Mouse (Mus musculus): ENCODE data around the gene Ppp2r5c. TPM values are rescaled to one million over a fixed set of nuclear protein-coding genes. Genes with fewer than 3 reads are reported as not detected.
A peak's percentile ranks its signal among the peaks of the same experiment; 100 is the strongest.

The Ppp2r5c gene
- polyA plus RNA-seq, 1 experiment from 2014 or later = 59.4 TPM

GRCm38 (mm10) chr12:110508680-110509079, 61.8 kb downstream of the Ppp2r5c start:
- WGBS (ENCODE audit: insufficient replicate concordance) = 46% methylated on average over 5 of the region's 5 CpGs

GRCm38 (mm10) chr12:110510171-110510871, 63.4 kb downstream of the Ppp2r5c start:
- Histone ChIP-seq H3K27ac (ENCODE audit: low read length) (no peak overlapping the region), H3K36me3 (ENCODE audit: control insufficient read depth, insufficient read depth) (no peaks in the 10 kb centered on the region), H3K4me3 (ENCODE audit: low read depth, low read length) (no peak overlapping the region), H3K27me3 (ENCODE audit: control insufficient read depth, insufficient read depth, low read depth, low read length) (no peaks in the 10 kb centered on the region), H3K4me1 (ENCODE audit: control insufficient read depth, low read depth, low read length) (peaks cover 16% of the 10 kb centered on the region), H3K9ac (ENCODE audit: low read depth, low read length) (no peak overlapping the region), H3K9me3 (replicated peaks; ENCODE audit: control insufficient read depth, low read length) (no peaks in the 10 kb centered on the region), H3K4me2 (ENCODE audit: low read depth, low read length) (no peak overlapping the region)
- 66% methylated on average over 9 of the region's 9 CpGs for WGBS (ENCODE audit: insufficient replicate concordance)
- ATAC-seq (ENCODE audit: low read depth) = no peak

More at GRCm38 (mm10) chr12:110508680-110509079, 61.8 kb downstream of the Ppp2r5c start:
- Histone ChIP-seq H3K4me3 (ENCODE audit: low read depth, low read length) (no peak overlapping the region), H3K27me3 (ENCODE audit: control insufficient read depth, insufficient read depth, low read depth, low read length) (no peaks in the 10 kb centered on the region), H3K4me2 (ENCODE audit: low read depth, low read length) (no peak overlapping the region), H3K4me1 (ENCODE audit: control insufficient read depth, low read depth, low read length) (peaks cover 23% of the 10 kb centered on the region), H3K27ac (ENCODE audit: low read length) (no peak overlapping the region), H3K9ac (ENCODE audit: low read depth, low read length) (no peak overlapping the region), H3K9me3 (replicated peaks; ENCODE audit: control insufficient read depth, low read length) (no peaks in the 10 kb centered on the region), H3K36me3 (ENCODE audit: control insufficient read depth, insufficient read depth) (no peaks in the 10 kb centered on the region)
- ATAC-seq (ENCODE audit: low read depth) = no peak

GRCm38 (mm10) chr12:110511201-110511600, 64.3 kb downstream of the Ppp2r5c start:
- no peak for ATAC-seq (ENCODE audit: low read depth)
- no peak overlapping the region for H3K9ac ChIP-seq (ENCODE audit: low read depth, low read length)
- H3K4me3 ChIP-seq (ENCODE audit: low read depth, low read length) = no peak overlapping the region
- no peak overlapping the region for H3K27ac ChIP-seq (ENCODE audit: low read length)
- H3K36me3 ChIP-seq (ENCODE audit: control insufficient read depth, insufficient read depth) = no peaks in the 10 kb centered on the region
- H3K9me3 ChIP-seq (replicated peaks; ENCODE audit: control insufficient read depth, low read length) = no peaks in the 10 kb centered on the region
- WGBS (ENCODE audit: insufficient replicate concordance) = 84% methylated on average over 12 of the region's 12 CpGs
- no peak overlapping the region for H3K4me2 ChIP-seq (ENCODE audit: low read depth, low read length)
- H3K27me3 ChIP-seq (ENCODE audit: control insufficient read depth, insufficient read depth, low read depth, low read length) = no peaks in the 10 kb centered on the region
- peaks cover 16% of the 10 kb centered on the region for H3K4me1 ChIP-seq (ENCODE audit: control insufficient read depth, low read depth, low read length)

- no peak overlapping the region for H3K27ac ChIP-seq (ENCODE audit: low read length)
- H3K4me3 ChIP-seq (ENCODE audit: low read depth, low read length) = no peak overlapping the region
- H3K27me3 ChIP-seq (ENCODE audit: control insufficient read depth, insufficient read depth, low read depth, low read length) = no peaks in the 10 kb centered on the region
- no peaks in the 10 kb centered on the region for H3K36me3 ChIP-seq (ENCODE audit: control insufficient read depth, insufficient read depth)
- no peaks in the 10 kb centered on the region for H3K9me3 ChIP-seq (replicated peaks; ENCODE audit: control insufficient read depth, low read length)
- H3K9ac ChIP-seq (ENCODE audit: low read depth, low read length) = no peak overlapping the region
- no peak for ATAC-seq (ENCODE audit: low read depth)
- H3K4me1 ChIP-seq (ENCODE audit: control insufficient read depth, low read depth, low read length) = peaks cover 16% of the 10 kb centered on the region
- no peak overlapping the region for H3K4me2 ChIP-seq (ENCODE audit: low read depth, low read length)
- 65% methylated on average over 9 of the region's 9 CpGs for WGBS (ENCODE audit: insufficient replicate concordance)
Measured at GRCm38 (mm10) chr12:110511856-110512433, 65.0 kb downstream of the Ppp2r5c start.

- no peaks in the 10 kb centered on the region for H3K36me3 ChIP-seq (ENCODE audit: control insufficient read depth, insufficient read depth)
- H3K4me1 ChIP-seq (ENCODE audit: control insufficient read depth, low read depth, low read length) = peaks cover 16% of the 10 kb centered on the region
- ATAC-seq (ENCODE audit: low read depth) = peak; percentile 56
- no peaks in the 10 kb centered on the region for H3K9me3 ChIP-seq (replicated peaks; ENCODE audit: control insufficient read depth, low read length)
- 53% methylated on average over 7 of the region's 7 CpGs for WGBS (ENCODE audit: insufficient replicate concordance)
- no peak overlapping the region for H3K4me3 ChIP-seq (ENCODE audit: low read depth, low read length)
- H3K9ac ChIP-seq (ENCODE audit: low read depth, low read length) = no peak overlapping the region
- no peaks in the 10 kb centered on the region for H3K27me3 ChIP-seq (ENCODE audit: control insufficient read depth, insufficient read depth, low read depth, low read length)
- H3K4me2 ChIP-seq (ENCODE audit: low read depth, low read length) = 0 out of 2 replicates have a peak overlapping the region, but pooled peaks have one; percentile 3
- H3K27ac ChIP-seq (ENCODE audit: low read length) = no peak overlapping the region
Measured at GRCm38 (mm10) chr12:110512884-110513283, 66.0 kb downstream of the Ppp2r5c start.

- WGBS (ENCODE audit: insufficient replicate concordance) = 81% methylated on average over 8 of the region's 8 CpGs
- H3K36me3 ChIP-seq (ENCODE audit: control insufficient read depth, insufficient read depth) = no peaks in the 10 kb centered on the region
- H3K4me1 ChIP-seq (ENCODE audit: control insufficient read depth, low read depth, low read length) = peaks cover 10% of the 10 kb centered on the region
- no peaks in the 10 kb centered on the region for H3K9me3 ChIP-seq (replicated peaks; ENCODE audit: control insufficient read depth, low read length)
- no peak overlapping the region for H3K9ac ChIP-seq (ENCODE audit: low read depth, low read length)
- no peaks in the 10 kb centered on the region for H3K27me3 ChIP-seq (ENCODE audit: control insufficient read depth, insufficient read depth, low read depth, low read length)
- no peak overlapping the region for H3K4me2 ChIP-seq (ENCODE audit: low read depth, low read length)
- H3K27ac ChIP-seq (ENCODE audit: low read length) = no peak overlapping the region
- H3K4me3 ChIP-seq (ENCODE audit: low read depth, low read length) = no peak overlapping the region
- no peak for ATAC-seq (ENCODE audit: low read depth)
Measured at GRCm38 (mm10) chr12:110515676-110516075, 68.8 kb downstream of the Ppp2r5c start.

- Histone ChIP-seq H3K4me1 (ENCODE audit: control insufficient read depth, low read depth, low read length) (no peaks in the 10 kb centered on the region), H3K9me3 (replicated peaks; ENCODE audit: control insufficient read depth, low read length) (no peaks in the 10 kb centered on the region), H3K27me3 (ENCODE audit: control insufficient read depth, insufficient read depth, low read depth, low read length) (no peaks in the 10 kb centered on the region), H3K27ac (ENCODE audit: low read length) (no peak overlapping the region), H3K36me3 (ENCODE audit: control insufficient read depth, insufficient read depth) (peaks cover 9% of the 10 kb centered on the region), H3K4me3 (ENCODE audit: low read depth, low read length) (no peak overlapping the region), H3K4me2 (ENCODE audit: low read depth, low read length) (no peak overlapping the region), H3K9ac (ENCODE audit: low read depth, low read length) (no peak overlapping the region)
- WGBS (ENCODE audit: insufficient replicate concordance) = 66% methylated on average over 15 of the region's 15 CpGs
- ATAC-seq (ENCODE audit: low read depth) = no peak
Measured at GRCm38 (mm10) chr12:110520236-110520987, 73.5 kb downstream of the Ppp2r5c start.

GRCm38 (mm10) chr12:110523526-110523925, 76.6 kb downstream of the Ppp2r5c start:
- no peak for ATAC-seq (ENCODE audit: low read depth)

GRCm38 (mm10) chr12:110532711-110533110, 85.8 kb downstream of the Ppp2r5c start:
- WGBS (ENCODE audit: insufficient replicate concordance) = 84% methylated on average over 6 of the region's 6 CpGs
- Histone ChIP-seq H3K36me3 (ENCODE audit: control insufficient read depth, insufficient read depth) (no peaks in the 10 kb centered on the region; the same call in 1 of the 2 replicates), H3K4me1 (ENCODE audit: control insufficient read depth, low read depth, low read length) (no peaks in the 10 kb centered on the region), H3K27ac (ENCODE audit: low read length) (no peak overlapping the region), H3K4me3 (ENCODE audit: low read depth, low read length) (no peak overlapping the region), H3K4me2 (ENCODE audit: low read depth, low read length) (no peak overlapping the region), H3K27me3 (ENCODE audit: control insufficient read depth, insufficient read depth, low read depth, low read length) (no peaks in the 10 kb centered on the region), H3K9ac (ENCODE audit: low read depth, low read length) (no peak overlapping the region), H3K9me3 (replicated peaks; ENCODE audit: control insufficient read depth, low read length) (no peaks in the 10 kb centered on the region)
- no peak for ATAC-seq (ENCODE audit: low read depth)

More at GRCm38 (mm10) chr12:110523526-110523925, 76.6 kb downstream of the Ppp2r5c start:
- H3K4me2 ChIP-seq (ENCODE audit: low read depth, low read length) = no peak overlapping the region
- WGBS (ENCODE audit: insufficient replicate concordance) = 69% methylated on average over 5 of the region's 5 CpGs
- peaks cover 9% of the 10 kb centered on the region for H3K36me3 ChIP-seq (ENCODE audit: control insufficient read depth, insufficient read depth)
- H3K4me1 ChIP-seq (ENCODE audit: control insufficient read depth, low read depth, low read length) = no peaks in the 10 kb centered on the region
- H3K27ac ChIP-seq (ENCODE audit: low read length) = no peak overlapping the region
- no peak overlapping the region for H3K4me3 ChIP-seq (ENCODE audit: low read depth, low read length)
- H3K9ac ChIP-seq (ENCODE audit: low read depth, low read length) = no peak overlapping the region
- no peaks in the 10 kb centered on the region for H3K9me3 ChIP-seq (replicated peaks; ENCODE audit: control insufficient read depth, low read length)
- no peaks in the 10 kb centered on the region for H3K27me3 ChIP-seq (ENCODE audit: control insufficient read depth, insufficient read depth, low read depth, low read length)
